19 mouse cellular contexts compared by ENCODE assay signal in the genomic region with DNA sequence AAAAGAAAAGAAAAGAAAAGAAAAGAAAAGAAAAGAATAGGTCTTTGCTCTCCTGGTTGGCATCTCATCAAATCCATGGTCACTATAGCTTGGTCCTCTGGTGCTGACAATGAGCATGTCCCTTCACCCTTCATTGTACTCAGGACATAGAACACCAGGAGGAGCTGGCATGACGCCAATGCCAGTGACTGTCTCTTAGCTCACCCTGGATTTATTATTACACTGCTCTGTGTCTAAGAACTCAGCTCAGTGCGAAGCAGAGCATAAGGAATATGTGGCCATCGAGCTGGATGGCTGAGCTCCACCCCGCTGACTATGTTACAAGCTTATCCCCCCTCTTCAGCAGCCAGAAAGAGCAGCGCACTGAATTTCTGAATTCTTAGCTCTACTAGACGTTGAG. TPM values are rescaled to one million over a fixed set of nuclear protein-coding genes. Genes with fewer than 3 reads are reported as not detected.
A peak's percentile ranks its signal among the peaks of the same experiment; 100 is the strongest.
DNase-seq lines count a peak whose midpoint lies in the region; ATAC-seq and TF ChIP-seq lines count a peak whose summit lies in the region.
"Had no signal": no experiment of that assay in that cellular context is flagged by ENCODE, and none has a peak within 500 bp of the region (broad histone marks: within the 10 kb centered on the region; RNA-seq: fewer than 3 reads in every experiment).

No protein-coding gene starts in this region.

- H3K27me3 ChIP-seq in midbrain, embryonic 14.5 days (ENCODE audit: control insufficient read depth, insufficient read depth, low read length) = no peaks in the 10 kb centered on the region
- no peaks in the 10 kb centered on the region for H3K27me3 ChIP-seq in midbrain, embryonic 16.5 days (ENCODE audit: control insufficient read depth, insufficient read depth, low read depth, low read length)
- H3K27me3 ChIP-seq in kidney, adult 2 months (replicated peaks; ENCODE audit: control insufficient read depth, insufficient read depth, low read length) = no peaks in the 10 kb centered on the region
- H3K27me3 ChIP-seq in thymus, adult 2 months (ENCODE audit: control insufficient read depth, insufficient read depth, low read length) = no peaks in the 10 kb centered on the region
- H3K27me3 ChIP-seq: heart, embryonic 13.5 days had no signal

- WGBS in midbrain, embryonic 14.5 days = 71% methylated on average over 6 of the region's 6 CpGs
- 71% methylated on average over 6 of the region's 6 CpGs for WGBS in midbrain, embryonic 16.5 days
- WGBS in kidney, adult 2 months = 41% methylated on average over 6 of the region's 6 CpGs
- WGBS in thymus, adult 2 months = 87% methylated on average over 6 of the region's 6 CpGs

- H3K4me2 ChIP-seq in midbrain, embryonic 14.5 days (ENCODE audit: low read length) = no peak overlapping the region
- no peak overlapping the region for H3K4me2 ChIP-seq in midbrain, embryonic 16.5 days (ENCODE audit: low read length)
- H3K4me2 ChIP-seq: heart, embryonic 13.5 days; liver, embryonic 11.5 days; midbrain, embryonic 11.5 days had no signal

- H3K4me3 ChIP-seq in midbrain, embryonic 14.5 days (replicated peaks; ENCODE audit: low read depth, low read length) = no peak overlapping the region
- H3K4me3 ChIP-seq in midbrain, embryonic 16.5 days (ENCODE audit: low read depth, low read length) = no peak overlapping the region
- no peak overlapping the region for H3K4me3 ChIP-seq in kidney, adult 2 months (ENCODE audit: insufficient read depth, low read depth, low read length)
- H3K4me3 ChIP-seq in thymus, adult 2 months (ENCODE audit: control insufficient read depth, insufficient read depth, low read length) = no peak overlapping the region
- H3K4me3 ChIP-seq: heart, embryonic 13.5 days; limb, embryonic 10.5 days had no signal

- no peaks in the 10 kb centered on the region for H3K9me3 ChIP-seq in midbrain, embryonic 14.5 days (ENCODE audit: control insufficient read depth, low read length)
- H3K9me3 ChIP-seq in midbrain, embryonic 16.5 days (replicated peaks; ENCODE audit: control insufficient read depth, low read length, poor library complexity, severe bottlenecking) = no peaks in the 10 kb centered on the region
- H3K9me3 ChIP-seq: heart, embryonic 13.5 days; limb, embryonic 10.5 days had no signal

- peak; percentile 40 to 48 for DNase-seq in cerebellum, postnatal 10 days
- no peak for DNase-seq in cerebellum, postnatal 36 days
- DNase-seq in midbrain, embryonic 14.5 days = peak; percentile 17
- peak; percentile 65 for DNase-seq in kidney, adult 2 months
- DNase-seq in kidney, postnatal 25 days = peak; percentile 63 to 69
- no peak for DNase-seq in thymus, postnatal 10 days (ENCODE audit: low spot score in 2 of 2)
- DNase-seq in thymus, adult 2 months = no peak
- DNase-seq: cerebellum, adult 9-11 months; heart, postnatal 36 days; lung, adult 2 months; right cerebral cortex, postnatal 14 days; thymus, postnatal 4 days had no signal

- H3K36me3 ChIP-seq in midbrain, embryonic 14.5 days (ENCODE audit: control insufficient read depth, insufficient read depth, low read length) = no peaks in the 10 kb centered on the region
- H3K36me3 ChIP-seq in midbrain, embryonic 16.5 days (ENCODE audit: control insufficient read depth, insufficient read depth, low read length) = no peaks in the 10 kb centered on the region
- no peaks in the 10 kb centered on the region for H3K36me3 ChIP-seq in kidney, adult 2 months (ENCODE audit: control insufficient read depth, insufficient read depth, low read length)
- H3K36me3 ChIP-seq in thymus, adult 2 months (ENCODE audit: control insufficient read depth, insufficient read depth, low read length) = no peaks in the 10 kb centered on the region
- H3K36me3 ChIP-seq: heart, embryonic 13.5 days; limb, embryonic 10.5 days had no signal

- H3K9ac ChIP-seq in midbrain, embryonic 14.5 days (replicated peaks; ENCODE audit: low read length) = no peak overlapping the region
- no peak overlapping the region for H3K9ac ChIP-seq in midbrain, embryonic 16.5 days (ENCODE audit: low read depth, low read length)
- H3K9ac ChIP-seq: heart, embryonic 13.5 days had no signal

- H3K4me1 ChIP-seq in midbrain, embryonic 14.5 days (ENCODE audit: control insufficient read depth, insufficient read depth, low read length) = no peaks in the 10 kb centered on the region
- H3K4me1 ChIP-seq in midbrain, embryonic 16.5 days (ENCODE audit: control insufficient read depth, insufficient read depth, low read length) = no peaks in the 10 kb centered on the region
- peaks cover 4% of the 10 kb centered on the region; the same call in 1 of the 2 replicates for H3K4me1 ChIP-seq in kidney, adult 2 months (ENCODE audit: control insufficient read depth, insufficient read depth, low read length)
- H3K4me1 ChIP-seq in thymus, adult 2 months (replicated peaks; ENCODE audit: control insufficient read depth, insufficient read depth, low read length) = no peaks in the 10 kb centered on the region
- H3K4me1 ChIP-seq: heart, embryonic 13.5 days; limb, embryonic 10.5 days had no signal

- TF ChIP-seq CTCF in kidney, adult 2 months (conservative IDR thresholded peaks at IDR 0.05; ENCODE audit: insufficient read depth, insufficient read length, low read depth, low read length) = no peak
- TF ChIP-seq CTCF in thymus, adult 2 months (IDR thresholded peaks at IDR 0.05; ENCODE audit: borderline replicate concordance, control insufficient read depth, extremely low read depth, insufficient read depth, low read length, poor library complexity) = no peak

- H3K27ac ChIP-seq in midbrain, embryonic 14.5 days (replicated peaks; ENCODE audit: low read depth, low read length) = no peak overlapping the region
- H3K27ac ChIP-seq in midbrain, embryonic 16.5 days (ENCODE audit: low read length) = no peak overlapping the region
- H3K27ac ChIP-seq in kidney, adult 2 months (ENCODE audit: insufficient read depth, low read depth, low read length) = no peak overlapping the region
- H3K27ac ChIP-seq in thymus, adult 2 months (ENCODE audit: control insufficient read depth, insufficient read depth, low read length) = no peak overlapping the region
- H3K27ac ChIP-seq: heart, embryonic 13.5 days; limb, embryonic 10.5 days; macrophage; stomach, postnatal 0 days had no signal

- ATAC-seq in midbrain, embryonic 14.5 days (ENCODE audit: low FRiP score, low TSS enrichment) = no peak
- ATAC-seq in midbrain, embryonic 16.5 days = no peak

- TF ChIP-seq POLR2A in kidney, adult 2 months (IDR thresholded peaks at IDR 0.05; ENCODE audit: low read depth, low read length) = no peak
- no peak for TF ChIP-seq POLR2A in thymus, adult 2 months (IDR thresholded peaks at IDR 0.05; ENCODE audit: control insufficient read depth, extremely low read depth, insufficient read depth, low read length, poor library complexity)

RNA-seq across cellular contexts. Expression of a gene that starts 42.8 kb away (rescaled TPM):
- polyA plus RNA-seq in midbrain, embryonic 14.5 days (2014; fragmentation: Nextera tagmentation; extraction: Ambion mirVana) = 4.3 and 4.9 TPM in 2 replicates
- polyA plus RNA-seq in midbrain, embryonic 16.5 days (2015; fragmentation: Nextera tagmentation; extraction: Ambion mirVana) = 5.1 and 8.2 TPM in 2 replicates
- 0.88 and 1.2 TPM in 2 replicates for polyA plus RNA-seq in kidney, adult 2 months (2012; rRNA removed)
- 0.19 and 0.22 TPM in 2 replicates for polyA plus RNA-seq in thymus, adult 2 months (2012; rRNA removed)
- polyA plus RNA-seq: macrophage had no signal

Comparison
In these comparisons a context has a peak if more than half of its experiments do, and no peak if none do; other contexts are left out.
1. DNase-seq: peak in cerebellum, postnatal 10 days (2 of 2), midbrain, embryonic 14.5 days (single experiment), kidney, adult 2 months (single experiment) and kidney, postnatal 25 days (2 of 2); none in cerebellum, postnatal 36 days (0 of 2), thymus, postnatal 10 days (0 of 2) and thymus, adult 2 months (single experiment).